Mouse (Mus musculus): ENCODE data around the gene Arl8a. TPM values are rescaled to one million over a fixed set of nuclear protein-coding genes. Genes with fewer than 3 reads are reported as not detected.

The Arl8a gene
- polyA plus RNA-seq, 1 experiment from 2014 or later = 213 TPM

- H3K4me2 ChIP-seq (ENCODE audit: low read length) = no peak overlapping the region
- 46% methylated on average over 6 of the region's 6 CpGs for WGBS
- no peak for DNase-seq (ENCODE audit: low spot score)
- no peak overlapping the region for H3K27ac ChIP-seq (ENCODE audit: low read depth, low read length)
- H3K4me3 ChIP-seq (ENCODE audit: low read depth, low read length) = no peak overlapping the region
- H3K4me1 ChIP-seq (ENCODE audit: control insufficient read depth, insufficient read depth, low read length) = no peaks in the 10 kb centered on the region
- H3K9ac ChIP-seq (ENCODE audit: low read length) = no peak overlapping the region
- no peak for ATAC-seq
- H3K27me3 ChIP-seq (replicated peaks; ENCODE audit: control insufficient read depth, insufficient read depth, low read length) = no peaks in the 10 kb centered on the region
- H3K36me3 ChIP-seq (ENCODE audit: control insufficient read depth, insufficient read depth, low read length) = no peaks in the 10 kb centered on the region
- H3K9me3 ChIP-seq (replicated peaks; ENCODE audit: control insufficient read depth, low read length) = no peaks in the 10 kb centered on the region
These were observed 15.6 kb upstream of the Arl8a start for GRCm38 (mm10) chr1:135131034-135131433.

GRCm38 (mm10) chr1:135131560-135131959 is 15.1 kb upstream of the Arl8a start:
- Histone ChIP-seq H3K4me2 (ENCODE audit: low read length) (no peak overlapping the region), H3K4me1 (ENCODE audit: control insufficient read depth, insufficient read depth, low read length) (no peaks in the 10 kb centered on the region), H3K9me3 (replicated peaks; ENCODE audit: control insufficient read depth, low read length) (no peaks in the 10 kb centered on the region), H3K9ac (ENCODE audit: low read length) (no peak overlapping the region), H3K27me3 (replicated peaks; ENCODE audit: control insufficient read depth, insufficient read depth, low read length) (no peaks in the 10 kb centered on the region), H3K36me3 (ENCODE audit: control insufficient read depth, insufficient read depth, low read length) (no peaks in the 10 kb centered on the region), H3K4me3 (ENCODE audit: low read depth, low read length) (no peak overlapping the region), H3K27ac (ENCODE audit: low read depth, low read length) (no peak overlapping the region)
- WGBS = 59% methylated on average over 8 of the region's 8 CpGs
- no peak for ATAC-seq
- DNase-seq (ENCODE audit: low spot score) = no peak

- H3K9me3 ChIP-seq (replicated peaks; ENCODE audit: control insufficient read depth, low read length) = no peaks in the 10 kb centered on the region
- no peaks in the 10 kb centered on the region for H3K4me1 ChIP-seq (ENCODE audit: control insufficient read depth, insufficient read depth, low read length)
- no peak within 1 kb of the TSS for H3K27ac ChIP-seq (ENCODE audit: low read depth, low read length)
- ATAC-seq = no peak
- no peak within 1 kb of the TSS for H3K9ac ChIP-seq (ENCODE audit: low read length)
- DNase-seq (ENCODE audit: low spot score) = no peak
- no peaks in the 10 kb centered on the region for H3K27me3 ChIP-seq (replicated peaks; ENCODE audit: control insufficient read depth, insufficient read depth, low read length)
- 38% methylated on average over 10 of the region's 10 CpGs for WGBS
- no peak within 1 kb of the TSS for H3K4me2 ChIP-seq (ENCODE audit: low read length)
- H3K36me3 ChIP-seq (ENCODE audit: control insufficient read depth, insufficient read depth, low read length) = no peaks in the 10 kb centered on the region
- H3K4me3 ChIP-seq (ENCODE audit: low read depth, low read length) = no peak within 1 kb of the TSS
These were observed 14.2 kb upstream of the Arl8a start, which contains the start of gene Ptpn7 for GRCm38 (mm10) chr1:135132473-135132872. Gene Ptpn7 (plus strand): TSS chr1:135132700.

- DNase-seq (ENCODE audit: low spot score) = no peak
- no peak overlapping the region for H3K4me3 ChIP-seq (ENCODE audit: low read depth, low read length)
- no peak overlapping the region for H3K27ac ChIP-seq (ENCODE audit: low read depth, low read length)
- no peak for ATAC-seq
- H3K4me1 ChIP-seq (ENCODE audit: control insufficient read depth, insufficient read depth, low read length) = no peaks in the 10 kb centered on the region
- no peaks in the 10 kb centered on the region for H3K27me3 ChIP-seq (replicated peaks; ENCODE audit: control insufficient read depth, insufficient read depth, low read length)
- H3K9me3 ChIP-seq (replicated peaks; ENCODE audit: control insufficient read depth, low read length) = no peaks in the 10 kb centered on the region
- no peak overlapping the region for H3K9ac ChIP-seq (ENCODE audit: low read length)
- H3K36me3 ChIP-seq (ENCODE audit: control insufficient read depth, insufficient read depth, low read length) = no peaks in the 10 kb centered on the region
- no peak overlapping the region for H3K4me2 ChIP-seq (ENCODE audit: low read length)
- 82% methylated on average over 9 of the region's 9 CpGs for WGBS
These were observed 13.7 kb upstream of the Arl8a start for GRCm38 (mm10) chr1:135132893-135133369.

GRCm38 (mm10) chr1:135133678-135134435 is 12.8 kb upstream of the Arl8a start:
- no peak overlapping the region for H3K4me3 ChIP-seq (ENCODE audit: low read depth, low read length)
- no peak overlapping the region for H3K27ac ChIP-seq (ENCODE audit: low read depth, low read length)
- DNase-seq (ENCODE audit: low spot score) = no peak
- no peak overlapping the region for H3K4me2 ChIP-seq (ENCODE audit: low read length)
- H3K4me1 ChIP-seq (ENCODE audit: control insufficient read depth, insufficient read depth, low read length) = no peaks in the 10 kb centered on the region
- 87% methylated on average over 10 of the region's 10 CpGs for WGBS
- no peaks in the 10 kb centered on the region for H3K9me3 ChIP-seq (replicated peaks; ENCODE audit: control insufficient read depth, low read length)
- no peak overlapping the region for H3K9ac ChIP-seq (ENCODE audit: low read length)
- H3K36me3 ChIP-seq (ENCODE audit: control insufficient read depth, insufficient read depth, low read length) = no peaks in the 10 kb centered on the region
- no peaks in the 10 kb centered on the region for H3K27me3 ChIP-seq (replicated peaks; ENCODE audit: control insufficient read depth, insufficient read depth, low read length)
- no peak for ATAC-seq

GRCm38 (mm10) chr1:135135111-135135787 is 11.4 kb upstream of the Arl8a start:
- 90% methylated on average over 8 of the region's 8 CpGs for WGBS
- Histone ChIP-seq H3K9me3 (replicated peaks; ENCODE audit: control insufficient read depth, low read length) (no peaks in the 10 kb centered on the region), H3K4me2 (ENCODE audit: low read length) (no peak overlapping the region), H3K4me1 (ENCODE audit: control insufficient read depth, insufficient read depth, low read length) (no peaks in the 10 kb centered on the region), H3K27ac (ENCODE audit: low read depth, low read length) (no peak overlapping the region), H3K36me3 (ENCODE audit: control insufficient read depth, insufficient read depth, low read length) (no peaks in the 10 kb centered on the region), H3K4me3 (ENCODE audit: low read depth, low read length) (no peak overlapping the region), H3K27me3 (replicated peaks; ENCODE audit: control insufficient read depth, insufficient read depth, low read length) (no peaks in the 10 kb centered on the region), H3K9ac (ENCODE audit: low read length) (no peak overlapping the region)
- DNase-seq (ENCODE audit: low spot score) = no peak
- no peak for ATAC-seq

GRCm38 (mm10) chr1:135136500-135136899 is 10.1 kb upstream of the Arl8a start:
- DNase-seq (ENCODE audit: low spot score) (peak; percentile 81), ATAC-seq (peak; percentile 61)
- no peak overlapping the region for H3K9ac ChIP-seq (ENCODE audit: low read length)
- WGBS = 3% methylated on average over 1 of the region's 1 CpGs
- H3K27me3 ChIP-seq (replicated peaks; ENCODE audit: control insufficient read depth, insufficient read depth, low read length) = no peaks in the 10 kb centered on the region
- H3K4me3 ChIP-seq (ENCODE audit: low read depth, low read length) = no peak overlapping the region
- no peaks in the 10 kb centered on the region for H3K9me3 ChIP-seq (replicated peaks; ENCODE audit: control insufficient read depth, low read length)
- H3K4me1 ChIP-seq (ENCODE audit: control insufficient read depth, insufficient read depth, low read length) = no peaks in the 10 kb centered on the region
- no peak overlapping the region for H3K4me2 ChIP-seq (ENCODE audit: low read length)
- H3K36me3 ChIP-seq (ENCODE audit: control insufficient read depth, insufficient read depth, low read length) = no peaks in the 10 kb centered on the region
- H3K27ac ChIP-seq (ENCODE audit: low read depth, low read length) = no peak overlapping the region

GRCm38 (mm10) chr1:135139906-135140305 is 6.7 kb upstream of the Arl8a start:
- 73% methylated on average over 2 of the region's 2 CpGs for WGBS

GRCm38 (mm10) chr1:135142452-135142851 is 4.2 kb upstream of the Arl8a start:
- no peak for ATAC-seq

More at GRCm38 (mm10) chr1:135139906-135140305, 6.7 kb upstream of the Arl8a start:
- Histone ChIP-seq H3K27me3 (replicated peaks; ENCODE audit: control insufficient read depth, insufficient read depth, low read length) (no peaks in the 10 kb centered on the region), H3K4me3 (ENCODE audit: low read depth, low read length) (no peak overlapping the region), H3K4me1 (ENCODE audit: control insufficient read depth, insufficient read depth, low read length) (no peaks in the 10 kb centered on the region), H3K27ac (ENCODE audit: low read depth, low read length) (no peak overlapping the region), H3K9me3 (replicated peaks; ENCODE audit: control insufficient read depth, low read length) (no peaks in the 10 kb centered on the region), H3K9ac (ENCODE audit: low read length) (no peak overlapping the region), H3K4me2 (ENCODE audit: low read length) (no peak overlapping the region), H3K36me3 (ENCODE audit: control insufficient read depth, insufficient read depth, low read length) (no peaks in the 10 kb centered on the region)
- DNase-seq (ENCODE audit: low spot score) = no peak
- ATAC-seq = no peak

More at GRCm38 (mm10) chr1:135142452-135142851, 4.2 kb upstream of the Arl8a start:
- Histone ChIP-seq H3K27me3 (replicated peaks; ENCODE audit: control insufficient read depth, insufficient read depth, low read length) (no peaks in the 10 kb centered on the region), H3K4me2 (ENCODE audit: low read length) (no peak overlapping the region), H3K4me1 (ENCODE audit: control insufficient read depth, insufficient read depth, low read length) (no peaks in the 10 kb centered on the region), H3K9me3 (replicated peaks; ENCODE audit: control insufficient read depth, low read length) (no peaks in the 10 kb centered on the region), H3K27ac (ENCODE audit: low read depth, low read length) (no peak overlapping the region), H3K36me3 (ENCODE audit: control insufficient read depth, insufficient read depth, low read length) (no peaks in the 10 kb centered on the region), H3K9ac (ENCODE audit: low read length) (no peak overlapping the region), H3K4me3 (ENCODE audit: low read depth, low read length) (no peak overlapping the region)
- whole genome bisulfite sequencing = 63% methylated on average over 2 of the region's 2 CpGs
- DNase-seq (ENCODE audit: low spot score) = no peak

Measured in forebrain, embryonic 14.5 days (tissue).